Mouse (Mus musculus): ENCODE measurements at regions not wholly inside any gene's neighbourhood (a gene's known extent, or its start where the extent isn't known, plus 50 kb on each side); places are given as distances from the start of the nearest gene placed in this dataset.

DNA sequence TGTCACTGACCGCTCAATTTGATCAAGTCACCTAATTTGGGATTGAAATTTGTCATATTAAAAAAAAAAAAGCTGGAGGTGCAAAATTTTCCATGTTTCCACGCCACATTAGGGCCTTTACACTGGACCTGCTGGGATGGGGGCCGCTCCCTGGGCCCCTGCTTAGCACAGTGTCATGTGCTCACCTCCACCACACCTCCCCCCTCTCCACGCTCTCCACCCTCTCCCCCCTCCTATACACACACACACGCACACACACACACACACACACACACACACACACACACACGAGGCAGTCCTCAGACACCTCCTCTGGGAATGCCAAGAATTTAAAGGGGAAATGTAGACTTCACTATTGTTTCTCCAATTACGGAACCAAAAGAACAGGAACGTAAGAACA is 156.8 kb upstream of the Arid2 start:
- H3K4me3 ChIP-seq, result no peak overlapping the region
- no peaks in the 10 kb centered on the region for H3K27me3 ChIP-seq (ENCODE audit: insufficient read depth, poor library complexity, severe bottlenecking)
- whole genome bisulfite sequencing, result 74% methylated on average over 8 of the region's 8 CpGs
- H3K4me1 ChIP-seq (replicated peaks), result peaks cover 10% of the 10 kb centered on the region
- no peaks in the 10 kb centered on the region for H3K36me3 ChIP-seq
- no peak overlapping the region for H3K27ac ChIP-seq
- no peaks in the 10 kb centered on the region for H3K9me3 ChIP-seq
- no peak for DNase-seq (ENCODE audit: low spot score)

- Histone ChIP-seq H3K4me1 (replicated peaks) (peaks cover 14% of the 10 kb centered on the region), H3K9me3 (no peaks in the 10 kb centered on the region), H3K27ac (no peak overlapping the region), H3K4me3 (no peak overlapping the region), H3K36me3 (no peaks in the 10 kb centered on the region), H3K27me3 (ENCODE audit: insufficient read depth, poor library complexity, severe bottlenecking) (no peaks in the 10 kb centered on the region)
- DNase-seq (ENCODE audit: low spot score), result no peak
These were observed 155.7 kb upstream of the Arid2 start for GRCm38 (mm10) chr15:96131582-96132091.

- no peak for DNase-seq (ENCODE audit: low spot score)
- Histone ChIP-seq H3K9me3 (no peaks in the 10 kb centered on the region), H3K4me1 (replicated peaks) (peaks cover 14% of the 10 kb centered on the region), H3K4me3 (no peak overlapping the region), H3K27me3 (ENCODE audit: insufficient read depth, poor library complexity, severe bottlenecking) (no peaks in the 10 kb centered on the region), H3K36me3 (no peaks in the 10 kb centered on the region), H3K27ac (no peak overlapping the region)
- 76% methylated on average over 3 of the region's 3 CpGs for WGBS
These were observed 154.7 kb upstream of the Arid2 start for GRCm38 (mm10) chr15:96132636-96133035.

DNA sequence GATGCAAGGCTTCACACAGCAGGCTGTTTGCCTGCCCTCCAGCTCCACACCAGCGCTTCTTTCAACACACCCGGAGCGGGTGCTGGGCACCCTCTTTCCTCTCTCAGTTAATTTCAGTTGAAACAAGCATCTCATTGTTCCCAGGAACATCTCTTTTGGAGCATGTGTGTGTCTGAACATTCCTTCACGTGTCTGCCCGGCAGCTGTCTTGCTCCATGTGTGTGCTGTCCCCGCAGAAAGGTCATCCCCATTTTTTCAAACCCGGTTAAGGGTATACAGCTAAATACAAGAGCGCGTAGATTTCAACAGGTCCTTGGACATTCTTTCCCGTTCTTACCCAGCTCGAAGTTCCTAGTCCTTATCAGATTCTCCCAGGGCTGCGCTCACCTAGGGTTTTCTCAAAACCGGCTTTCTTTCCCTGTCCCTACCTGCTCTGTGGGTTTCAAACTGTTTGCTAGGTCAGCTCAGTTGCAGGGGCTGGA is 152.0 kb upstream of the Arid2 start:
- Histone ChIP-seq H3K27me3 (ENCODE audit: insufficient read depth, poor library complexity, severe bottlenecking) (no peaks in the 10 kb centered on the region), H3K36me3 (no peaks in the 10 kb centered on the region), H3K9me3 (no peaks in the 10 kb centered on the region), H3K27ac (peak overlapping the region; percentile 35), H3K4me3 (peak overlapping the region; percentile 14; the same call in 1 of the 2 replicates), H3K4me1 (replicated peaks) (peaks cover 14% of the 10 kb centered on the region)
- peak; percentile 48 for DNase-seq (ENCODE audit: low spot score)
- 15% methylated on average over 13 of the region's 13 CpGs for WGBS

- Histone ChIP-seq H3K27ac (peak overlapping the region; percentile 35), H3K36me3 (no peaks in the 10 kb centered on the region), H3K27me3 (ENCODE audit: insufficient read depth, poor library complexity, severe bottlenecking) (no peaks in the 10 kb centered on the region), H3K9me3 (no peaks in the 10 kb centered on the region), H3K4me1 (replicated peaks) (peaks cover 14% of the 10 kb centered on the region), H3K4me3 (no peak overlapping the region)
- 29% methylated on average over 6 of the region's 6 CpGs for WGBS
- no peak for DNase-seq (ENCODE audit: low spot score)
These were observed 151.5 kb upstream of the Arid2 start for GRCm38 (mm10) chr15:96135816-96136215.

- Histone ChIP-seq H3K36me3 (no peaks in the 10 kb centered on the region), H3K4me1 (replicated peaks) (peaks cover 14% of the 10 kb centered on the region), H3K4me3 (no peak overlapping the region), H3K9me3 (no peaks in the 10 kb centered on the region), H3K27me3 (ENCODE audit: insufficient read depth, poor library complexity, severe bottlenecking) (no peaks in the 10 kb centered on the region), H3K27ac (no peak overlapping the region)
- WGBS, result 95% methylated on average over 17 of the region's 17 CpGs
- no peak for DNase-seq (ENCODE audit: low spot score)
These were observed 149.8 kb upstream of the Arid2 start for GRCm38 (mm10) chr15:96137534-96137933.

DNA sequence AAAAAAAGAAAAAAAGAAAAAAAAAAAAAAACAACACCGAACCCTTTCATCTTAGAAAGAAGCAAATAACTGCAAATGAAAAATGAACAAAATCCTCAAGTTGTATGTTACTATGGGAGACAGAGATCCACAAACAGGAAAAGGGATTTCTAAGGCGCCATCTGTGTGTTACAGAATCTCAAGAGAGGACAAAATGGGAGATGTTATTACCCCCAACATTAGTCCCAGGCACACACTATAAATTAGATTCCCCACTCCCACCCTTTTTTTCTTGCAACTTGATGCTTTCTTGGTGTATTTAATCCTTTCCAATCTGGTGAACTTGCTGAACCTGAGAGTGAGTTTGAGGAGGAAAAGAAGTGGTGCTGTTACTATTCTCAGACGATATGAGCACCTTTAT is 149.4 kb upstream of the Arid2 start:
- 94% methylated on average over 3 of the region's 3 CpGs for WGBS
- Histone ChIP-seq H3K9me3 (no peaks in the 10 kb centered on the region), H3K4me3 (no peak overlapping the region), H3K36me3 (no peaks in the 10 kb centered on the region), H3K27ac (no peak overlapping the region), H3K27me3 (ENCODE audit: insufficient read depth, poor library complexity, severe bottlenecking) (no peaks in the 10 kb centered on the region), H3K4me1 (replicated peaks) (peaks cover 14% of the 10 kb centered on the region)
- no peak for DNase-seq (ENCODE audit: low spot score)

DNA sequence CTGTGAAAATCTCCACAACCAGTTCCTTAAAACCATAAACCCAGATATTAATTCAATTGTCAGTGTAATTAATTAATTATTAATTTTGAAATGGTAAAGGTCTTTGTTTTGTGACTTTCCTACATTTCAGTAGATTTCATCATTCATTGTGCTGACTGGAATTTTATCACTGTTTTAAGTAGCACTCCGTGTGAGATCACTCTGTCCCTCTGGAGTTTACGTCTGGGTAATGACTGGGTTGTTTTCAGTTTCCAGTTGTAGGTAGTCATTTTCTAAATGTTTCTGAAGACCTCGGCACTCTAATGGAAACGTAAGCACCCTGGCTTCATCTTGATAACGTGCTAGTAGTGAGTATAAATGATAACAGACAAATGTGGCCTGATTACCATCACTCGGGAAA is 133.8 kb upstream of the Arid2 start:
- 86% methylated on average over 6 of the region's 6 CpGs for WGBS
- no peak for DNase-seq (ENCODE audit: low spot score)
- H3K36me3 ChIP-seq, result no peaks in the 10 kb centered on the region
- no peaks in the 10 kb centered on the region for H3K9me3 ChIP-seq
- H3K4me1 ChIP-seq (replicated peaks), result no peaks in the 10 kb centered on the region
- no peaks in the 10 kb centered on the region for H3K27me3 ChIP-seq (ENCODE audit: insufficient read depth, poor library complexity, severe bottlenecking)
- H3K4me3 ChIP-seq, result no peak overlapping the region
- H3K27ac ChIP-seq, result no peak overlapping the region

DNA sequence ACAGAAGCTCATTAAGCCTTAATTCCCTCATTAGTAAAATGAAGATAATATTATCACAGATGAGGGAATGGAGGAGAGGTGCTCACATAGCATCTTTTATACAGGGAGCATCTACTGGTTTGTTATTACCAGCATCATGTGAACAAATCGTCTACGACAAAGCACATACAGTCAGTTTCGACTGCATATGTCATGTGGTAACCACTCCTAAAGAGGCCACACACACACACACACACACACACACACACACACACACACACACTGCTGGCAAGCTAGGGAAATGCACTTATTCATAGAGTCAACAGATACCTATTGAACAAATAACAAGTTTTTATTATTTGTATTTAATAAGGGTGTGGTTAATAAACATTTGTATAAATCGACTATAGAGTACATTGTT is 129.0 kb upstream of the Arid2 start:
- Histone ChIP-seq H3K27me3 (ENCODE audit: insufficient read depth, poor library complexity, severe bottlenecking) (no peaks in the 10 kb centered on the region), H3K4me3 (no peak overlapping the region), H3K4me1 (replicated peaks) (no peaks in the 10 kb centered on the region), H3K9me3 (no peaks in the 10 kb centered on the region), H3K27ac (no peak overlapping the region), H3K36me3 (no peaks in the 10 kb centered on the region)
- no peak for DNase-seq (ENCODE audit: low spot score)
- 92% methylated on average over 4 of the region's 4 CpGs for WGBS

DNA sequence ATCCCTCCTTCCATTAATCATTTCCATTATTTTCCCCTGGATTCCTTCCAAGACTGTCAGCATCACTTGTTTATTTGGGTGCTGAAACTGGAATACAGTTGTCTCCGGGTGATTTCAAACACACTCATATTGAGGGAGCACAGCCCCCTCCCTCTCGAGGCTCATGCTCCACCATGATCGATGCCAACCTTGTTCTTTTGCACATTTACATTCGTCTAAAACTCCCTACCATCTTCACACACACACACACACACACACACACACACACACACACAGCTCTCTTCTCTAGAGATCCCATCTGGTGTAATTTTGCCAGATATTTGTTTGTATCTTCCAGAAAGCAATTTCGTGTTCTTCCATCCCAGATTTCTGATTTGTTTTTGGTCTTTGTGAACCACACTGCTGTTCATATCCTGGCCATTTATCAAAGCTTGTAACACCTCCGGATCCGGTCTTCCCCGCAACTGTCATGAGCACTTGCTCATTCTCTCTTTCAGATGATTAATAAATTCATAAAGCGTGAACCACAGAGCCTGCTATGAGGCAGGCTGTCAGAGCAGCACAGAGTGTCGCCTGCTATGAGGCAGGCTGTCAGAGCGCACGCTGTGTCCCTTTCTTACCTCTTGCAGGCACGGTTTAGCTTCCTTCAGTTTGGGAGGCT is 122.4 kb upstream of the Arid2 start:
- H3K27me3 ChIP-seq (ENCODE audit: insufficient read depth, poor library complexity, severe bottlenecking), result peaks cover 14% of the 10 kb centered on the region
- no peak overlapping the region for H3K27ac ChIP-seq
- no peaks in the 10 kb centered on the region for H3K9me3 ChIP-seq
- peaks cover 4% of the 10 kb centered on the region for H3K4me1 ChIP-seq (replicated peaks)
- DNase-seq (ENCODE audit: low spot score), result no peak
- H3K4me3 ChIP-seq, result no peak overlapping the region
- H3K36me3 ChIP-seq, result no peaks in the 10 kb centered on the region
- 72% methylated on average over 13 of the region's 13 CpGs for WGBS

- Histone ChIP-seq H3K9me3 (no peaks in the 10 kb centered on the region), H3K27ac (no peak overlapping the region), H3K36me3 (no peaks in the 10 kb centered on the region), H3K4me1 (replicated peaks) (peaks cover 17% of the 10 kb centered on the region), H3K4me3 (no peak overlapping the region), H3K27me3 (ENCODE audit: insufficient read depth, poor library complexity, severe bottlenecking) (peaks cover 28% of the 10 kb centered on the region)
- DNase-seq (ENCODE audit: low spot score), result no peak
- WGBS, result 85% methylated on average over 9 of the region's 9 CpGs
These were observed 120.1 kb upstream of the Arid2 start for GRCm38 (mm10) chr15:96167256-96167655.

DNA sequence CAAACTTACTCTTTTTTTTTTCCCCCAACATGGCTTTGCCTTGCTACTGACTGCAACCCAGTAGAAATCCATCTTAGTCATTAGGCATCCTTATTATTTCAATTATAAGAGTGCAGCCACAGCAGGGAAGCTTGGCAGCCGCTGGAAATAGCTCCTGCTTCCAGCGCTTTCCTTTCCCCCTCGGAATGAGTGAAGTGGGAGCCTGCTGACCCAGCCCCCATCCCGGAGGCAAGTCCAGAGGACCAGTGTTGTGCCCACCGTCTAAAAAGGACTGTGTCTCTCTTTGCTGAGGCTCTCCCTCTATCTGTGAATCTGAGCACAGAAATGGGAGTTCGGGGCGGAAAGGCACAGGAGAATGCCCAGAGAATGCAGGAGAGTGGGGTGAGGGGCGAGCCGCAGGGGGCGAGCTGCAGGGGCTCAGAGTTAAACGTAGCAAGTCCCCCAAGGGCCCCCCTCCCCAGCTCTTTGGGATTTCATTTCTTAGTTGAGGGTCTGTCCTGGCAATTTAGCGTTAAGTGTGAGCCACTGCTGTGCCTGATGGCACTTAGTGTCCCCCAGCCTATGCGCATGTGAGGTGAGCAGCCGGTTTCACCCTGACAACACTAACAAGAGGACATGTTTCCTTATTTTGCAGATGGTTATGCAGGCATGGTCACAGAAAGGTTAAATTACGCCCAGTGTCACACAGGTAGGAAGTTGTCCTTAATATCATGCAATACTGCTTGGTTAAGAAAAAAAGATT is 117.4 kb upstream of the Arid2 start:
- H3K4me3 ChIP-seq, result peak overlapping the region; percentile 26
- H3K27me3 ChIP-seq (ENCODE audit: insufficient read depth, poor library complexity, severe bottlenecking), result peaks cover 28% of the 10 kb centered on the region
- H3K9me3 ChIP-seq, result no peaks in the 10 kb centered on the region
- peaks cover 17% of the 10 kb centered on the region for H3K4me1 ChIP-seq (replicated peaks)
- H3K27ac ChIP-seq, result peak overlapping the region; percentile 66; the same call in 1 of the 2 replicates
- WGBS, result 16% methylated on average over 15 of the region's 15 CpGs
- H3K36me3 ChIP-seq, result no peaks in the 10 kb centered on the region
- DNase-seq (ENCODE audit: low spot score), result peak; percentile 12

GRCm38 (mm10) chr15:96170986-96171769 is 116.1 kb upstream of the Arid2 start:
- no peak for DNase-seq (ENCODE audit: low spot score)
- no peak overlapping the region for H3K27ac ChIP-seq
- H3K36me3 ChIP-seq, result no peaks in the 10 kb centered on the region
- H3K27me3 ChIP-seq (ENCODE audit: insufficient read depth, poor library complexity, severe bottlenecking), result peaks cover 28% of the 10 kb centered on the region
- H3K4me1 ChIP-seq (replicated peaks), result peaks cover 17% of the 10 kb centered on the region
- peak overlapping the region; percentile 39 for H3K4me3 ChIP-seq
- WGBS, result 12% methylated on average over 22 of the region's 22 CpGs
- no peaks in the 10 kb centered on the region for H3K9me3 ChIP-seq
